Mouse (Mus musculus) olfactory bulb, adult 2 months (tissue): ENCODE measurements at regions not wholly inside any gene's neighbourhood (a gene's known extent, or its start where the extent isn't known, plus 50 kb on each side); places are given as distances from the start of the nearest gene placed in this dataset.

ENCODE experiments used
- H3K27ac ChIP-seq: fragments of 200-500 bp; 2 replicates; pipeline ENCODE4 v1.5.1; 2012; ENCODE audit warnings: low read depth, low read length; ENCODE audit not compliant: insufficient read depth
- H3K4me1 ChIP-seq: fragments of 200-500 bp; 2 replicates; pipeline ENCODE4 v1.6.1; 2012; ENCODE audit warnings: low read length; ENCODE audit not compliant: control insufficient read depth, insufficient read depth
- H3K4me3 ChIP-seq: fragments of 200-500 bp; 2 replicates; pipeline ENCODE4 v1.5.1; 2012; ENCODE audit warnings: mild to moderate bottlenecking, low read depth, low read length, moderate library complexity; ENCODE audit not compliant: insufficient read depth
- CTCF ChIP-seq: fragments of 200-500 bp; IDR thresholded peaks from 2 replicates; pipeline ENCODE4 v1.5.1; 2012; ENCODE audit warnings: low read depth, mild to moderate bottlenecking, low read length, moderate library complexity; ENCODE audit not compliant: insufficient read depth
- POLR2A ChIP-seq: fragments of 200-500 bp; IDR thresholded peaks from 2 replicates; pipeline ENCODE4 v1.6.1; 2012; ENCODE audit warnings: mild to moderate bottlenecking, low read depth, low read length, moderate library complexity; ENCODE audit not compliant: insufficient read depth
- WGBS: fragments of 180-500 bp; shearing (Covaris S2); methylation state at CpG from one replicate; pipeline ENCODE4 v1.1.7; 2018; 5-methylcytosine and 5-hydroxymethylcytosine counted together

DNA sequence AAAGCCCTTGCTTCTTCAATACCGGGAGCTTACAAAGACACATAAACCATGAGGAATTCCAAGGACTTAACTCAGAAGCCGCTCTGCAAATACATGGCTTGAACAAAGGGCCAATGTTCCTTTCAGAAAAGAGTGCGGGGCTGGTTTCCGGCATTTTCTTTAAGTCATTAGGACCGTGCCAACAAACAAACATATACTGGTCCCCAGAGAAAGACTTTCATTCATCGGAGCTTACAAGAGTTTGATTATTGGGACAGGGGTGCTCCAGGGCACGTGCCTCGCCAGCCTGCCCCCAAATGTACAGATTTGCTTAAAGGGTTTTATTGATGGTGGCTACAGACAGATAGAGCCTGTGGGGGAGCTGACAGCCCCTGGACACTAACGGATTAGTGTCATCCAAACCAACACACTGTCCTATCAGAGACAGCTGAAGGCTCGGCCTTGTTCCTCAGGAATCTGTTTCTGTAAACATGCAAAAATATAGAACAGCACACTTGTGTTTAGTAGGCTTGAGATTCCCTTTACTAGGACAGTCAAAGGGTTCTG lies 169.4 kb downstream of the Gsdmc2 start:
- TF ChIP-seq POLR2A (no peak), CTCF (no peak)
- Histone ChIP-seq H3K27ac (no peak overlapping the region), H3K4me3 (no peak overlapping the region), H3K4me1 (0 out of 2 replicates have a peak, but pooled peaks cover 3% of the 10 kb centered on the region)
- 63% methylated on average over 10 of the region's 10 CpGs for whole genome bisulfite sequencing

DNA sequence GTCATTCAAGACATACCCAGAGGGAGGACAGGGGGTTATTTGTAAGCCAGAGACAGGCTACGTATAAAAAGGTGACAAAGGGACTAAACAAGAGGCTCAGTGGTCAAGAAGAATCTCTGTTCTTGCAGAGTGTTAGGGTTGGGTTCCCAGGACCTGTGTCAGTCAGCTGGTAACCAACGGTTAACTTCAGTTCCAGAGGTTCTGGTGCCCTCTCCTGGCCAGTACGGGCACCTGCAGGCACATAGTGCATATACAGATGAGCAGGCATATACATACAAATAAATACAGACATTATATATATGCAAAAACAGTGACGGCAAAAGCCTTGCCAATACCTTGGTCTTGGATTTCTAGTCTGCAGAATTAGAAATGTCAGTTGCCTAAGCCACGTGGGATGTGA lies 170.6 kb downstream of the Gsdmc2 start:
- WGBS: 96% methylated on average over 5 of the region's 5 CpGs

GRCm38 (mm10) chr15:63671081-63671480 lies 173.9 kb downstream of the Gsdmc2 start:
- Histone ChIP-seq H3K4me3 (no peak overlapping the region), H3K27ac (no peak overlapping the region), H3K4me1 (0 out of 2 replicates have a peak, but pooled peaks cover 3% of the 10 kb centered on the region)
- TF ChIP-seq CTCF (no peak), POLR2A (no peak)
- WGBS: 37% methylated on average over 11 of the region's 11 CpGs

More for the DNA sequence above, 170.6 kb downstream of the Gsdmc2 start:
- TF ChIP-seq POLR2A (no peak), CTCF (no peak)
- Histone ChIP-seq H3K4me3 (no peak overlapping the region), H3K27ac (no peak overlapping the region), H3K4me1 (0 out of 2 replicates have a peak, but pooled peaks cover 3% of the 10 kb centered on the region)

DNA sequence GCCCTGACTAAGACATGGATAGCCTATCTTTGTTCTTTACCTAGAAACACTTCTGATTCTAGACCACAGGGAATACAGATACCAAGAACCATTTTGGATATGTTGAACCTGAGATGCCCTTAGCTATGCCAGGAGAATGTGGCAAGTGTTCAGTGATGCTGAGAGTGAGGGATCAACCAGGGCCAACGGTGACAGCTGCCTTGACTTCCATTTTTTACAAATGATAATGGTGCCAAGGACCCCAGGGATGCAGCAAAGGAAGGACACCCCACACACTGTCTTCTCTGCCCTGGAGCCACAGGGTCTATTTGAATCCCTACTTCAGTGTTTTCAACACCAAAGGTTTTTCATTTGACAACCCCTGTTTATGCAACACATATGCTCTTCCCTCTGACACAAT lies 174.4 kb downstream of the Gsdmc2 start:
- Histone ChIP-seq H3K27ac (no peak overlapping the region), H3K4me3 (no peak overlapping the region), H3K4me1 (0 out of 2 replicates have a peak, but pooled peaks cover 3% of the 10 kb centered on the region)
- TF ChIP-seq CTCF (no peak), POLR2A (no peak)
- WGBS: 74% methylated on average over 1 of the region's 1 CpGs

DNA sequence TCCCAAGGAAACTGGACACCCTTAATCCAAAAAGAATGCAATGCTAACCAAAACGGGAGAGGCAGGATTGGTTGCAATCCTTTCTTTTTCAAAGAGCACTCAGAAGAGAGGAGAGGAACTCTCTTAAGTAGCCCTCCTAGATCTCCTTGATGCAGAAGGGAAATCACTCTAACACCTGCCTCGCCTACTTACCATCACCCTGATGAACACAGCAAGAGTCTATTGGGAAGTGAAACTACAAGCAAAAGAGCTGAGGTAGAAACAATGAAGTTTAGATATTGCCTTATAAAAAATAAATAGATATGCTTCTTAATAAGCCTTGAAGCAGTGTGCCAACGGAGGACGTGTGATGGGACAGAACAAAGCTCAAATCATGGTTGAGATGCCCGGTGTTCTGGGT lies 177.4 kb downstream of the Gsdmc2 start:
- no peak overlapping the region for H3K4me3 ChIP-seq
- 0 out of 2 replicates have a peak, but pooled peaks cover 3% of the 10 kb centered on the region for H3K4me1 ChIP-seq
- 94% methylated on average over 5 of the region's 5 CpGs for WGBS
- TF ChIP-seq POLR2A (no peak), CTCF (no peak)
- no peak overlapping the region for H3K27ac ChIP-seq

- Histone ChIP-seq H3K4me1 (no peaks in the 10 kb centered on the region), H3K4me3 (no peak overlapping the region), H3K27ac (no peak overlapping the region)
- WGBS: 57% methylated on average over 4 of the region's 4 CpGs
- TF ChIP-seq CTCF (no peak), POLR2A (no peak)
These were observed 179.5 kb downstream of the Gsdmc2 start for GRCm38 (mm10) chr15:63665517-63665916.

- no peaks in the 10 kb centered on the region for H3K4me1 ChIP-seq
- H3K27ac ChIP-seq: no peak overlapping the region
- WGBS: 64% methylated on average over 2 of the region's 2 CpGs
- no peak overlapping the region for H3K4me3 ChIP-seq
- TF ChIP-seq POLR2A: no peak
- TF ChIP-seq CTCF: no peak
These were observed 180.1 kb downstream of the Gsdmc2 start for GRCm38 (mm10) chr15:63664877-63665276.

- no peak overlapping the region for H3K4me3 ChIP-seq
- H3K27ac ChIP-seq: no peak overlapping the region
- H3K4me1 ChIP-seq: no peaks in the 10 kb centered on the region
- TF ChIP-seq CTCF (no peak), POLR2A (no peak)
- WGBS: 83% methylated on average over 3 of the region's 3 CpGs
These were observed 182.8 kb downstream of the Gsdmc2 start for GRCm38 (mm10) chr15:63662183-63662582.

- no peaks in the 10 kb centered on the region for H3K4me1 ChIP-seq
- H3K27ac ChIP-seq: no peak overlapping the region
- H3K4me3 ChIP-seq: no peak overlapping the region
- TF ChIP-seq POLR2A (no peak), CTCF (no peak)
- WGBS: 86% methylated on average over 9 of the region's 9 CpGs
These were observed 186.9 kb downstream of the Gsdmc2 start for GRCm38 (mm10) chr15:63658031-63658521.
